In the genomic region with DNA sequence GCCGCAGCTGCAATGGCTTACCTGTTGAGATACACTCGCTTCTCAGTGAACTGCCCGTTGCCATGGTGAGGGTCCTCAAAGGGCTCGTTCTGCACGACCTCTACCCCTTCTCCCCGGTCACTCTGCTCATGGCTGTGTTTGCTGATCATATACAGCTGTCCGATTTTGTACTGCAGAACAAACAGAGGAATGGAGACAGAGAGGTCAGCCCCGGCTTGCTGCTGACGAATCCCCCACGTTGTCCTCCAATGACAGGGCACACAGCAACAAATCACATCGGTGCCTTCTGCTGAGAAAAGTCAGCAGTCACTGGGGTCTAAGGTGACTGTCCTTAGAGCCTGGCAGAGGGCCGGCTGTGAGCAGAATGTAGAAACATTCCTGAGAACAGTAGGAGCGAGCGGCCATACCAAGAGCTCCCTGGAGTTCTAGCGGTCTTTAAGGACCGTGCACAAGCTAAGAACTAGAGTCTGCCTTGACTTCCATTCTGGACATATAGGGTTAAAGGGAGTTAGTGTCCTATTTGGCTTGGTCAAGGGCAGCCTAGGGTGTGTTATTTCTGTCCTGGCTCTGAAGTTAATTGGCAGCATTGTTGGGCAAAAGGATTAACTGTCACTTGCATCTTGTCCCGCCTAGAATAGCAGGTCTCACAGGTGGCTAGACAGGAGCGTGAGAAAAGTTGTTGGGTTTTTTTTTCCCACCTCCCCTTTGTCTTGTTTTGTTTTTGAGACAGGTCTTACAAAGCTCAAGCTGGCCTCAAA, we compare ENCODE assay signal across 10 mouse cellular contexts.
DNase-seq lines count a peak whose midpoint lies in the region; ATAC-seq lines count a peak whose summit lies in the region.
"Had no signal": no experiment of that assay in that cellular context is flagged by ENCODE, and none has a peak within 500 bp of the region (broad histone marks: within the 10 kb centered on the region; RNA-seq: fewer than 3 reads in every experiment).

No protein-coding gene starts in this region.

- H3K27me3 ChIP-seq in hindbrain, embryonic 10.5 days (ENCODE audit: insufficient read depth, poor library complexity, severe bottlenecking) = no peaks in the 10 kb centered on the region
- no peaks in the 10 kb centered on the region for H3K27me3 ChIP-seq in hindbrain, embryonic 12.5 days
- H3K27me3 ChIP-seq in embryonic facial prominence, embryonic 10.5 days (replicated peaks; ENCODE audit: low read depth, poor library complexity, severe bottlenecking) = no peaks in the 10 kb centered on the region
- no peaks in the 10 kb centered on the region for H3K27me3 ChIP-seq in intestine, embryonic 14.5 days (replicated peaks; ENCODE audit: control insufficient read depth, insufficient read depth, low read length)
- H3K27me3 ChIP-seq: limb, embryonic 12.5 days had no signal

- peaks cover 23% of the 10 kb centered on the region for H3K36me3 ChIP-seq in hindbrain, embryonic 10.5 days
- peaks cover 5% of the 10 kb centered on the region; the same call in 1 of the 2 replicates for H3K36me3 ChIP-seq in hindbrain, embryonic 12.5 days
- peaks cover 37% of the 10 kb centered on the region for H3K36me3 ChIP-seq in embryonic facial prominence, embryonic 10.5 days (replicated peaks)
- H3K36me3 ChIP-seq in intestine, embryonic 14.5 days (ENCODE audit: control insufficient read depth, insufficient read depth, low read length) = no peaks in the 10 kb centered on the region

- ATAC-seq in hindbrain, embryonic 12.5 days (ENCODE audit: low FRiP score) = no peak
- ATAC-seq in intestine, embryonic 14.5 days (replicated peaks; ENCODE audit: low FRiP score, low TSS enrichment, low read depth) = no peak

- H3K4me3 ChIP-seq in hindbrain, embryonic 10.5 days = no peak overlapping the region; the same call in 1 of the 2 replicates
- H3K4me3 ChIP-seq in hindbrain, embryonic 12.5 days = no peak overlapping the region
- 0 out of 2 replicates have a peak overlapping the region, but pooled peaks have one; percentile 18 for H3K4me3 ChIP-seq in embryonic facial prominence, embryonic 10.5 days
- no peak overlapping the region for H3K4me3 ChIP-seq in intestine, embryonic 14.5 days (ENCODE audit: low read depth, low read length)
- H3K4me3 ChIP-seq: limb, embryonic 12.5 days had no signal

- no peak overlapping the region for H3K9ac ChIP-seq in hindbrain, embryonic 12.5 days
- H3K9ac ChIP-seq in intestine, embryonic 14.5 days (ENCODE audit: low read length) = no peak overlapping the region
- H3K9ac ChIP-seq: limb, embryonic 12.5 days had no signal

- no peaks in the 10 kb centered on the region for H3K9me3 ChIP-seq in hindbrain, embryonic 10.5 days
- H3K9me3 ChIP-seq in hindbrain, embryonic 12.5 days (replicated peaks) = no peaks in the 10 kb centered on the region
- peaks cover 4% of the 10 kb centered on the region; the same call in 1 of the 2 replicates for H3K9me3 ChIP-seq in embryonic facial prominence, embryonic 10.5 days
- no peaks in the 10 kb centered on the region for H3K9me3 ChIP-seq in intestine, embryonic 14.5 days (ENCODE audit: control insufficient read depth, low read length)
- H3K9me3 ChIP-seq: limb, embryonic 12.5 days had no signal

- peaks cover 45% of the 10 kb centered on the region for H3K4me1 ChIP-seq in hindbrain, embryonic 10.5 days (replicated peaks)
- peaks cover 22% of the 10 kb centered on the region for H3K4me1 ChIP-seq in hindbrain, embryonic 12.5 days
- peaks cover 48% of the 10 kb centered on the region for H3K4me1 ChIP-seq in embryonic facial prominence, embryonic 10.5 days
- H3K4me1 ChIP-seq in intestine, embryonic 14.5 days (replicated peaks; ENCODE audit: control insufficient read depth, insufficient read depth, low read length) = peaks cover 20% of the 10 kb centered on the region

- no peak overlapping the region for H3K27ac ChIP-seq in hindbrain, embryonic 10.5 days
- H3K27ac ChIP-seq in hindbrain, embryonic 12.5 days = no peak overlapping the region
- H3K27ac ChIP-seq in embryonic facial prominence, embryonic 10.5 days (replicated peaks) = peak overlapping the region; percentile 16
- H3K27ac ChIP-seq in intestine, embryonic 14.5 days (ENCODE audit: low read depth) = no peak overlapping the region
- H3K27ac ChIP-seq: limb, embryonic 12.5 days had no signal

- no peak overlapping the region for H3K4me2 ChIP-seq in hindbrain, embryonic 12.5 days (replicated peaks)
- peak overlapping the region; percentile 7; the same call in 1 of the 2 replicates for H3K4me2 ChIP-seq in intestine, embryonic 14.5 days (ENCODE audit: low read length)
- H3K4me2 ChIP-seq: limb, embryonic 12.5 days had no signal

- 40% methylated on average over 18 of the region's 18 CpGs for WGBS in hindbrain, embryonic 10.5 days
- WGBS in hindbrain, embryonic 12.5 days = 40% methylated on average over 18 of the region's 18 CpGs
- WGBS in embryonic facial prominence, embryonic 10.5 days = 31% methylated on average over 18 of the region's 18 CpGs
- 37% methylated on average over 18 of the region's 18 CpGs for WGBS in intestine, embryonic 14.5 days

- DNase-seq in hindbrain, embryonic 10.5 days (ENCODE audit: low spot score) = peak; percentile 34
- peak; percentile 59 for DNase-seq in embryonic facial prominence, embryonic 10.5 days (ENCODE audit: low spot score)
- DNase-seq in intestine, embryonic 14.5 days (ENCODE audit: low spot score) = no peak
- DNase-seq in lung, postnatal 4 days = peak; percentile 28 to 75
- DNase-seq in spleen, postnatal 4 days (ENCODE audit: low spot score in 2 of 2) = no peak
- no peak for DNase-seq in layer of hippocampus, adult 8-10 months (ENCODE audit: low spot score in 2 of 2)
- DNase-seq in adrenal gland, adult 8-10 months = no peak
- DNase-seq: right cerebral cortex, postnatal 25 days had no signal

Comparison
In these comparisons a context has a peak if more than half of its experiments do, and no peak if none do; other contexts are left out.
1. DNase-seq: peak in hindbrain, embryonic 10.5 days (single experiment), embryonic facial prominence, embryonic 10.5 days (single experiment) and lung, postnatal 4 days (2 of 2); none in intestine, embryonic 14.5 days (single experiment), spleen, postnatal 4 days (0 of 2), layer of hippocampus, adult 8-10 months (0 of 2) and adrenal gland, adult 8-10 months (single experiment).